Mouse (Mus musculus): ENCODE measurements around the gene Foxj3.

Gene Foxj3

GRCm38 (mm10) chr4:119638656-119639055 is 101.9 kb downstream of the Foxj3 start:
- no peak for DNase-seq

- DNase-seq, result no peak
Observed at GRCm38 (mm10) chr4:119642666-119643065, 105.9 kb downstream of the Foxj3 start.

DNA sequence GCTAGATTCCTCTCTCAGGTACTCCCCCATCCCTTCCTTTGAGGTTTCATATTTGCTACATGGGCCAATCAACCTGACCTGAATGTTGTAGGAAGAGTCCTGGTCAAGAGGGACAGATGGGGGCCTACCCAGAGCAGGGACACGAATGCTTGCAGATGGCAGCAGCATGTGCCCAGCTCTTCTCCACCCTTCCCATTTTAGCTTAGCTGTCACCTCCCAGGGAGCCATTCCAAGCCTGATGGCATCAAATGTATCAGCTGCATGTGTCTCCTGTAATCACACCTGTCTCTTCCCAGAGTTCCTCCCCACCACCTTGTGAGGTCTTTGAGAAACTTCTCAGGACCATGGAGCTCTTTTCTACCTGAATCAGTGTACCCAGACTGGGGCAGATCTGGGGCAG is 120.2 kb downstream of the Foxj3 start:
- DNase-seq, result no peak

DNA sequence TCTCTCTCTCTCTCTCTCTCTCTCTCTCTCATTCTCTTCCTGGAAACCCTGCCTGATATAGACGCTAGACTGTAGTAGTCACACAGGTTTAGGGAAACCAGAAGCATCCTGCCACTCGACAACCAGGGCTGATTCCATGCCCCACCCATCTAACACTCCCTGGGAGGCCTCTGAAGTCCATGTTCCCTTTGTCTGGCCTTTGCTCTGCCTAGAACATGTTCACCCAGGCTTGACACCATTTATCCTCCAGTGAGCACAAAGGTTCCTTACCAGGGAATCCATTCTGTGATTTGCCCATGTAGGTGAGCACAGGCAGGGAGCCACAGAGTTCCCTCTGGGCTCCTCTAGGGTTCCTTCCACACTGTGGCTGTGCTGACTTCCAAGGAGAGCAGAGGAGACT is 121.4 kb downstream of the Foxj3 start:
- DNase-seq, result peak; percentile 39

DNA sequence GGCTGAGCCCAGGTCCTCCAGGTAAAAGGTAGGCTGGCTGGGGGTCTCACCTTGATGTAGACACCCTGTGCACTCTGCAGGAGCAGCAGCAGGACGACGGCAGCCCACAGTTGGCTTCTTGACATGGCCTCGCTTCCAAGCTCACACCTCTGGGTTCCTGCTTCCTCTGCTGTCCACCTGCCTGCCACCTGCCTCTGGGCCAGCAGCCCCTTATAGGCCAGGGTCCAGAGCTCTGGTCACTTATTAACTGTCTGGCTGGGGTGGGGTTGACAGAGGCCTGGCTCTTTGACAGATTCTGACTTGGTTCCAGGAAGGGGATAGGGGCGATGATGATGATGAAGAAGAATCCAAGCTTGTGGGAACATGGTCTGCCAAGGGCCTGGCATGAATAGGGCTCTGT is 121.9 kb downstream of the Foxj3 start, which contains the start of gene Guca2b:
Guca2b (minus strand) TSS at position 224 of the 400 bp plus-strand sequence.
- DNase-seq, result peak; percentile 37

GRCm38 (mm10) chr4:119660007-119660406 is 123.2 kb downstream of the Foxj3 start:
- DNase-seq, result no peak

DNA sequence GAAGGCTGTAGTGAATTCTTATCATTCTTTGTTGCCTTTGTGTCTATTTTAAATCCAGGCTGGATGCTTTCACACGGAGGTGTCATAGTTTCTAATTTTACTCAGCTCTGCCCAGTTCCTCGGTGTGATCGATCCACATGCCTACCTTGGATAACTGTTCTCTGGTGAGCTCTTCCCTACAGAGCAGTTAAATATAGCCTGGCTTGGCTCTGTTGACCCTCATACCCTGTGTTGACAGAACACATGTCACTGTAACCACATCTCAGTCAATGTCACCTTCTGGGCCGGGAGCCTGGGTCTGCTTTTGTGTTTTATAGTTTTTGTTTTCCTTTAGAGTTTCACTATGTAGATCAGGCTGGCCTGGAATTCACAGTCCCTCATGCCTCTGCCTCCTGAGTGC is 125.3 kb downstream of the Foxj3 start:
- no peak for DNase-seq

DNA sequence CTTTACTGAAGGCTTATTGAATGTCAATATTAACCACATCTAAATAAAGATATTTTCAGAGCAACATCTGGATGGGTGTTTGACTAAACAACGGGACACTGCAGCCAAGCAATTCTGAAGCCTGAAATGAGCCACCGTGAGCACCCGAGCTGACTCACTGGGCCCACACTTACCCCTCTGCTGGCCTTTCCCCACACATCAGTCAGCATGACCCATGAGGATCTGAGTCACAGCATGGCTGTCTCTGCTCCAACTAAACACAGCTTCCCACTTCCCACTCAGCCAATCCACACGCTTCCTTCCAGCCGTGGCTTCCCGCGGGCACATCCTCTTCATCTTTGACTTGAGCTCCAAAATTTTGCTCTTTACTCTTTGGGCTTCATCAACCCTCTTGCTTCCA is 126.2 kb downstream of the Foxj3 start:
- no peak for DNase-seq

DNA sequence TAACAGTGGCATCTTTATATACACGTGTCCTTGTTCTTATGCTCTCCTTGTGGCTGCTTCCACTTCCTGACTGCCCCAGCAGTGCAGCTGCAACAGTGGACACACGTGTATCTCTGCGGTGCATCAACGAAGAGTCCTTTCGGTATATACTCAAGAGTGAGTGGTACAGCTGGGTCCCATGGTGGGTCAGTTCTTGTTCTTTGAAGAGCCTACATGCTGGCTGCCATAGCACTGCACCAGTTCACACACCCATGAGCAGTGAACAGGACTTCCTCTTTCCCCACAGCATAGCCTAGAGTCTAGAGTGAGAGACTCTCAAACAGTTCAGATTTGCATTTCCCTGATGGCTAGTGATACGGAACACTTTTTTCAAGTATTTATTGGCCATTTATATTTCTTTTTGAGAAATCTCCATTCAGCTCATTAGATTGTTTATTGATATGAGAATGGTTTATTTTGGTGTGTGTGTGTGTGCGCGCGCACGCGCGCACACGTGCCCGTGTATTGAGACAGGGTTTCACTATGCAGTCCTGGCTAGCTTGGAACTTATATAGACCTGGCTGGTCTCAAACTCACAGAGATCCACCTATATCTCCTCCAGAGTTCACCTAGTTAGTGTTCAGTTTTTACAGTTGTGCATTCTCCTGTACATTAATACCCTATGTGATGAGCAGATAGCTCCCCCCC is 126.7 kb downstream of the Foxj3 start:
- no peak for DNase-seq

DNA sequence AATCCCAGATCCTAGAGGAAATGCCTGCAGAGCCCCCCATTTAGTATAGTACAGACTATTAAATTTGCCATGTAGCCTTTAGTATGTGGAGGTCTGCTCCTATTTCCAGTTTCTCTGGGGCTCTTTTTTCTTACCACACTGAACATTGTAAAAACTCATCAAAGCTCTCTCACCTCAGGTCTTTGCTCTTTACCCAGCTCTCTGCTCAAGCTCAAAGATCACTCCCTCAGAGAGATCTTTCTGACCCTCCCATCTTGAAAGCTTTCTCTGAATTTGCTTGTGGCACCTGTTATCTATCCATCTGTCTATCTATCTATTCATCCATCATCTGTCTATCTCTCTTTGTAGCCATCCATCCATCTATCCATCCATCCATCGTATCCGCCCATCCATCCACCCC is 128.4 kb downstream of the Foxj3 start:
- no peak for DNase-seq

GRCm38 (mm10) chr4:119666116-119666515 is 129.3 kb downstream of the Foxj3 start:
- peak; percentile 32 for DNase-seq

- DNase-seq, result peak; percentile 18
Observed at GRCm38 (mm10) chr4:119667454-119667853, 130.7 kb downstream of the Foxj3 start.

DNA sequence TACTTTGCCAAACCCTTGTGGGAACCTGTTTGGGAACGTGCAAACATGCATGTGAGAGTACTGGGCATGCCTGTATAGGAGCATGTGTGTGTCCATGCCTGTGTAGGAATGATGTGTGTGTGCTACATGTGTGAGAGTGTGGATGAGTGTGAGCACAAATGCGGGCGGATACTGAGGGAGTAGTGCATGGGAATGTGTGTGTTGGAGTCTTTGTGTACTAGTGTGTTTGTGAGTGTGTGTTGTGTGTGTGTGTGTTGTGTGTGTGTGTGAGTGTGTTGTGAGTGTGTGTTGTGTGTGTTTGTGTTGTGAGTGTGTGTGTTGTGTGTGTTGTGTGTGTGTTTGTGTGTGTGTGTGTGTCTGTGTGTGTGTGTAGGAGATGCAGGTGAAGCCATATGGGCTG is 131.4 kb downstream of the Foxj3 start:
- no peak for DNase-seq

GRCm38 (mm10) chr4:119668596-119668995 is 131.8 kb downstream of the Foxj3 start:
- no peak for DNase-seq

GRCm38 (mm10) chr4:119669356-119670209 is 132.8 kb downstream of the Foxj3 start:
- no peak for DNase-seq

GRCm38 (mm10) chr4:119670210-119670555 is 133.4 kb downstream of the Foxj3 start:
- no peak for DNase-seq

DNA sequence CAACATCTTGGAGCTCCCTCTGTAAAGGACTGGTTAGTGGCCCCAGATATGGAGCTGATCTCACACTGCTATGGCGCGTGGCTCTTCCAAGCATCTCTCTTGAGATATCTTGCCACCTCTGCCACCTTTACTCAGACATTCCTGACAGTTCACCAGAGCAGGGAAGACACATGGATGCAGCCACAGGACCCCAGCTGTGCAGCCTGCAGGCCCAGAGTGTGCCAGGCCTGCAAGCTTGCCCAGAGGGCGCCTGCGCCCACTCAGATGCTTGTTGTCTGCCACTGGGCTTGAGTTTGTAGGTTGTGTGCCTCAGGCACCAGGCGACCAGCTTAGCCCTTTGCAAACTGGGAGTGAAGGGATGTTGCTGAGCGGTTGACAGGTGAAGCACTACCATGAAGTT is 133.9 kb downstream of the Foxj3 start:
- no peak for DNase-seq

- DNase-seq, result no peak
Observed at GRCm38 (mm10) chr4:119671164-119671563, 134.4 kb downstream of the Foxj3 start.

DNA sequence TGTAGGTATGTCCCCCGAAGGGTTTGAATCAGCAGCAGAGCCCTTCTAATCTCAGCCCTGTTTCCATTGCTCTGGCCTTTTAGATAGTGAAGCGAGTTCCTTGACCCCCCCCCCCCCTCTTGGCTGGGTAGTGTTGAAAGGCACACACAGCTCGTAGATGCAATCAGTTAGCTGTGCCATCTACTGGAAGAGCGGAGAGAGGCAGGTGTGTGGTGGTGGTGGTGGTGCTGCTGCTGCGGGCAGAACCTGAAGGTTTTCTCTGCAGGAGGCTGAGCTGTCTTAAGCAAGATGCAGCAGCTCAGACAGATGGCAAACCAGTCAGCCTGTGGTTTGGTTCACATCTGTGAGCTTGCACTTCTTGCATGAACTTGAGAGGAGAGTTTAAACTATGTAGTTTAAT is 135.9 kb downstream of the Foxj3 start:
- DNase-seq, result no peak

All from kidney, postnatal 14 days (tissue).